Mouse (Mus musculus) neural tube, embryonic 15.5 days (tissue): Measurements from ENCODE around the gene Pank1. TPM values are rescaled to one million over a fixed set of nuclear protein-coding genes. Genes with fewer than 3 reads are reported as not detected.

ENCODE experiments used
- ATAC-seq: fragments of 200-750 bp; cut with Nextera tagmentation; 2 replicates; pipeline ENCODE4 v1.8.0; 2017; ENCODE audit warnings: mild to moderate bottlenecking, moderate TSS enrichment, moderate library complexity; ENCODE audit not compliant: low FRiP score
- H3K27ac ChIP-seq: fragments of 300-500 bp; sonication (generic); replicated peaks from 2 replicates; pipeline ENCODE4 v1.5.1; 2015; ENCODE audit warnings: mild to moderate bottlenecking, inconsistent platforms
- H3K27me3 ChIP-seq: fragments of 300-500 bp; sonication (generic); replicated peaks from 2 replicates; pipeline ENCODE4 v1.6.1; 2015; ENCODE audit warnings: inconsistent platforms
- H3K36me3 ChIP-seq: fragments of 300-500 bp; sonication (generic); 2 replicates; pipeline ENCODE4 v1.6.1; 2015; ENCODE audit warnings: inconsistent platforms
- H3K4me1 ChIP-seq: fragments of 300-500 bp; sonication (generic); 2 replicates; pipeline ENCODE4 v1.6.1; 2015; ENCODE audit warnings: inconsistent platforms
- H3K4me2 ChIP-seq: fragments of 300-500 bp; sonication (generic); 2 replicates; pipeline ENCODE4 v1.6.1; 2015; ENCODE audit warnings: inconsistent platforms, mild to moderate bottlenecking, moderate library complexity
- H3K4me3 ChIP-seq: fragments of 300-500 bp; sonication (generic); replicated peaks from 2 replicates; pipeline ENCODE4 v1.5.1; 2015; ENCODE audit warnings: mild to moderate bottlenecking, inconsistent platforms
- H3K9ac ChIP-seq: fragments of 300-500 bp; sonication (generic); replicated peaks from 2 replicates; pipeline ENCODE4 v1.6.1; 2015; ENCODE audit warnings: mild to moderate bottlenecking, inconsistent platforms
- H3K9me3 ChIP-seq: fragments of 300-500 bp; sonication (generic); replicated peaks from 2 replicates; pipeline ENCODE4 v1.6.1; 2016; ENCODE audit warnings: inconsistent platforms
- WGBS: fragments of 180-500 bp; shearing (Covaris S2); methylation state at CpG from one replicate; pipeline ENCODE4 v1.1.7; 2015; ENCODE audit warnings: mixed read lengths; 5-methylcytosine and 5-hydroxymethylcytosine counted together
- polyA plus RNA-seq: library from polyadenylated mRNA; unstranded; fragments of >200 nt; fragmentation: Nextera tagmentation; extraction: Ambion mirVana; gene quantifications from 2 replicates; pipeline ENCODE4 v1.2.1, GENCODE M21; 2015

Pank1 gene
- polyA plus RNA-seq, 1 experiment from 2014 or later = 10.7 TPM

GRCm38 (mm10) chr19:34846005-34846404 lies 33.2 kb downstream of the Pank1 start:
- H3K27me3 ChIP-seq = no peaks in the 10 kb centered on the region
- 69% methylated on average over 7 of the region's 7 CpGs for WGBS
- peaks cover 14% of the 10 kb centered on the region; the same call in 1 of the 2 replicates for H3K4me1 ChIP-seq
- no peak for ATAC-seq
- H3K27ac ChIP-seq = no peak overlapping the region
- H3K36me3 ChIP-seq = no peaks in the 10 kb centered on the region
- H3K9me3 ChIP-seq = no peaks in the 10 kb centered on the region
- no peak overlapping the region for H3K4me2 ChIP-seq
- no peak overlapping the region for H3K4me3 ChIP-seq
- no peak overlapping the region for H3K9ac ChIP-seq

- Histone ChIP-seq H3K27ac (no peak overlapping the region), H3K9me3 (no peaks in the 10 kb centered on the region), H3K36me3 (peaks cover 6% of the 10 kb centered on the region), H3K4me3 (no peak overlapping the region), H3K9ac (no peak overlapping the region), H3K4me2 (no peak overlapping the region), H3K4me1 (peaks cover 14% of the 10 kb centered on the region; the same call in 1 of the 2 replicates), H3K27me3 (no peaks in the 10 kb centered on the region)
- no peak for ATAC-seq
- 96% methylated on average over 8 of the region's 8 CpGs for WGBS
Measured at GRCm38 (mm10) chr19:34845331-34845730, 33.9 kb downstream of the Pank1 start.

- H3K27me3 ChIP-seq = no peaks in the 10 kb centered on the region
- H3K36me3 ChIP-seq = peaks cover 9% of the 10 kb centered on the region
- peaks cover 14% of the 10 kb centered on the region; the same call in 1 of the 2 replicates for H3K4me1 ChIP-seq
- WGBS = 94% methylated on average over 5 of the region's 5 CpGs
- no peak overlapping the region for H3K27ac ChIP-seq
- no peak for ATAC-seq
- no peak overlapping the region for H3K9ac ChIP-seq
- no peaks in the 10 kb centered on the region for H3K9me3 ChIP-seq
- H3K4me2 ChIP-seq = no peak overlapping the region
- no peak overlapping the region for H3K4me3 ChIP-seq
Measured at GRCm38 (mm10) chr19:34844760-34845159, 34.5 kb downstream of the Pank1 start.

- 66% methylated on average over 9 of the region's 9 CpGs for WGBS
- Histone ChIP-seq H3K4me3 (no peak overlapping the region), H3K9me3 (no peaks in the 10 kb centered on the region), H3K36me3 (peaks cover 9% of the 10 kb centered on the region), H3K27ac (no peak overlapping the region), H3K27me3 (no peaks in the 10 kb centered on the region), H3K9ac (no peak overlapping the region), H3K4me1 (peaks cover 14% of the 10 kb centered on the region; the same call in 1 of the 2 replicates), H3K4me2 (no peak overlapping the region)
- ATAC-seq = no peak
Measured at GRCm38 (mm10) chr19:34844047-34844446, 35.2 kb downstream of the Pank1 start.

GRCm38 (mm10) chr19:34841719-34842506 lies 37.3 kb downstream of the Pank1 start:
- no peak overlapping the region for H3K9ac ChIP-seq
- H3K27me3 ChIP-seq = no peaks in the 10 kb centered on the region
- no peak overlapping the region for H3K27ac ChIP-seq
- H3K9me3 ChIP-seq = no peaks in the 10 kb centered on the region
- peaks cover 14% of the 10 kb centered on the region; the same call in 1 of the 2 replicates for H3K4me1 ChIP-seq
- H3K36me3 ChIP-seq = peaks cover 9% of the 10 kb centered on the region
- H3K4me3 ChIP-seq = no peak overlapping the region
- no peak overlapping the region for H3K4me2 ChIP-seq
- peak; percentile 39; the same call in 1 of the 2 replicates for ATAC-seq
- 58% methylated on average over 9 of the region's 9 CpGs for WGBS

- H3K4me2 ChIP-seq = no peak overlapping the region
- H3K27ac ChIP-seq = no peak overlapping the region
- ATAC-seq = no peak
- H3K9ac ChIP-seq = no peak overlapping the region
- H3K4me3 ChIP-seq = no peak overlapping the region
- no peaks in the 10 kb centered on the region for H3K27me3 ChIP-seq
- H3K4me1 ChIP-seq = peaks cover 10% of the 10 kb centered on the region; the same call in 1 of the 2 replicates
- no peaks in the 10 kb centered on the region for H3K9me3 ChIP-seq
- 95% methylated on average over 9 of the region's 9 CpGs for WGBS
- H3K36me3 ChIP-seq = peaks cover 9% of the 10 kb centered on the region
Measured at GRCm38 (mm10) chr19:34838624-34839023, 40.6 kb downstream of the Pank1 start.

- WGBS = 87% methylated on average over 4 of the region's 4 CpGs
- no peaks in the 10 kb centered on the region for H3K9me3 ChIP-seq
- no peak overlapping the region for H3K27ac ChIP-seq
- H3K9ac ChIP-seq = no peak overlapping the region
- no peak overlapping the region for H3K4me3 ChIP-seq
- H3K36me3 ChIP-seq = no peaks in the 10 kb centered on the region
- H3K4me2 ChIP-seq = no peak overlapping the region
- no peak for ATAC-seq
- H3K4me1 ChIP-seq = no peaks in the 10 kb centered on the region
- no peaks in the 10 kb centered on the region for H3K27me3 ChIP-seq
Measured at GRCm38 (mm10) chr19:34831702-34832101, 47.6 kb downstream of the Pank1 start.

- no peak overlapping the region for H3K4me2 ChIP-seq
- H3K4me1 ChIP-seq = no peaks in the 10 kb centered on the region
- no peak overlapping the region for H3K4me3 ChIP-seq
- H3K27me3 ChIP-seq = no peaks in the 10 kb centered on the region
- no peaks in the 10 kb centered on the region for H3K36me3 ChIP-seq
- WGBS = 90% methylated on average over 5 of the region's 5 CpGs
- H3K9me3 ChIP-seq = no peaks in the 10 kb centered on the region
- H3K9ac ChIP-seq = no peak overlapping the region
- ATAC-seq = no peak
- no peak overlapping the region for H3K27ac ChIP-seq
Measured at GRCm38 (mm10) chr19:34827916-34828635, 51.2 kb downstream of the Pank1 start.

GRCm38 (mm10) chr19:34827444-34827843 lies 51.8 kb downstream of the Pank1 start:
- H3K4me1 ChIP-seq = no peaks in the 10 kb centered on the region
- 89% methylated on average over 6 of the region's 6 CpGs for WGBS
- no peak overlapping the region for H3K27ac ChIP-seq
- H3K9me3 ChIP-seq = no peaks in the 10 kb centered on the region
- ATAC-seq = no peak
- H3K4me2 ChIP-seq = no peak overlapping the region
- H3K36me3 ChIP-seq = no peaks in the 10 kb centered on the region
- H3K4me3 ChIP-seq = no peak overlapping the region
- H3K27me3 ChIP-seq = no peaks in the 10 kb centered on the region
- no peak overlapping the region for H3K9ac ChIP-seq

- no peak overlapping the region for H3K4me2 ChIP-seq
- H3K36me3 ChIP-seq = no peaks in the 10 kb centered on the region
- H3K4me3 ChIP-seq = no peak overlapping the region
- ATAC-seq = no peak; the same call in 1 of the 2 replicates
- H3K27me3 ChIP-seq = no peaks in the 10 kb centered on the region
- WGBS = 73% methylated on average over 13 of the region's 13 CpGs
- H3K9ac ChIP-seq = no peak overlapping the region
- H3K27ac ChIP-seq = no peak overlapping the region
- no peaks in the 10 kb centered on the region for H3K4me1 ChIP-seq
- H3K9me3 ChIP-seq = no peaks in the 10 kb centered on the region
Measured at GRCm38 (mm10) chr19:34825946-34826655, 53.2 kb downstream of the Pank1 start.

- ATAC-seq = no peak
- H3K4me3 ChIP-seq = no peak overlapping the region
- no peak overlapping the region for H3K27ac ChIP-seq
- peaks cover 12% of the 10 kb centered on the region for H3K36me3 ChIP-seq
- no peaks in the 10 kb centered on the region for H3K4me1 ChIP-seq
- WGBS = 81% methylated on average over 5 of the region's 5 CpGs
- no peaks in the 10 kb centered on the region for H3K27me3 ChIP-seq
- no peak overlapping the region for H3K4me2 ChIP-seq
- no peaks in the 10 kb centered on the region for H3K9me3 ChIP-seq
- no peak overlapping the region for H3K9ac ChIP-seq
Measured at GRCm38 (mm10) chr19:34819577-34820170, 59.6 kb downstream of the Pank1 start.
